Mouse (Mus musculus): ENCODE data around the gene Csk.

- TF ChIP-seq POLR2A (IDR thresholded peaks at IDR 0.05; ENCODE audit: control insufficient read depth in 1 of 2, insufficient read depth in 1 of 2, low read depth in 1 of 2, low read length in 2 of 2, poor library complexity in 1 of 2) (no peak), GATA1 (IDR thresholded peaks at IDR 0.05; ENCODE audit: low read depth, low read length) (no peak), CTCF (IDR thresholded peaks at IDR 0.05 in 2 of 3, conservative IDR thresholded peaks at IDR 0.05 in 1 of 3; ENCODE audit: control insufficient read depth in 1 of 3, insufficient read depth in 1 of 3, low read depth in 2 of 3, low read length in 3 of 3, poor library complexity in 1 of 3, severe bottlenecking in 1 of 3) (no peak), TAL1 (IDR thresholded peaks at IDR 0.05; ENCODE audit: low read length) (no peak), EP300 (IDR thresholded peaks at IDR 0.05; ENCODE audit: low read depth in 1 of 2, low read length in 2 of 2) (no peak), TCF12 (IDR thresholded peaks at IDR 0.05; ENCODE audit: low read depth, low read length) (no peak)
These were observed 24.7 kb downstream of the Csk start for GRCm38 (mm10) chr9:57628717-57629116.

Measured in MEL (cell line).